Mouse (Mus musculus) ES-Bruce4 (cell line): ENCODE measurements around the gene Ttc39b. TPM values are rescaled to one million over a fixed set of nuclear protein-coding genes. Genes with fewer than 3 reads are reported as not detected.

ENCODE experiments used
- H3K27ac ChIP-seq: 2 replicates; pipeline ENCODE4 v1.5.1; 2012; ENCODE audit warnings: low read length, inconsistent platforms; ENCODE audit not compliant: insufficient read depth
- H3K27me3 ChIP-seq: 2 replicates; pipeline ENCODE4 v1.6.1; 2012; ENCODE audit warnings: mild to moderate bottlenecking, low read length, inconsistent platforms; ENCODE audit not compliant: control insufficient read depth, poor library complexity, insufficient read depth, severe bottlenecking
- H3K36me3 ChIP-seq: 2 replicates; pipeline ENCODE4 v1.6.1; 2012; ENCODE audit warnings: inconsistent platforms, mild to moderate bottlenecking, low read length, moderate library complexity; ENCODE audit not compliant: control insufficient read depth, poor library complexity, insufficient read depth, severe bottlenecking
- H3K4me1 ChIP-seq: one replicate; pipeline ENCODE4 v1.8.1; 2011; ENCODE audit warnings: low read length; ENCODE audit not compliant: control insufficient read depth, insufficient read depth
- H3K4me3 ChIP-seq: 2 replicates; pipeline ENCODE4 v1.5.1; 2011; ENCODE audit warnings: low read depth, mild to moderate bottlenecking, low read length
- H3K9ac ChIP-seq: 2 replicates; pipeline ENCODE4 v1.6.1; 2012; ENCODE audit warnings: low read depth, mild to moderate bottlenecking, inconsistent platforms; ENCODE audit not compliant: poor library complexity, severe bottlenecking
- H3K9me3 ChIP-seq: replicated peaks from 2 replicates; pipeline ENCODE4 v1.6.1; 2012; ENCODE audit warnings: mild to moderate bottlenecking, low read length, inconsistent platforms; ENCODE audit not compliant: control insufficient read depth, poor library complexity, insufficient read depth, severe bottlenecking
- CTCF ChIP-seq: IDR thresholded peaks from one replicate; pipeline ENCODE4 v1.8.1; 2011; ENCODE audit warnings: low read depth, low read length
- EP300 ChIP-seq: IDR thresholded peaks from 2 replicates; pipeline ENCODE4 v1.6.1; 2011; ENCODE audit warnings: low read depth, low read length; ENCODE audit not compliant: insufficient read depth
- POLR2A ChIP-seq: IDR thresholded peaks from one replicate; pipeline ENCODE4 v1.8.1; 2011; ENCODE audit warnings: low read length; ENCODE audit not compliant: insufficient read depth
- polyA plus RNA-seq: library from polyadenylated mRNA; stranded (reverse); fragments of >200 nt; gene quantifications from 2 replicates; pipeline ENCODE4 v1.2.4, GENCODE M21; 2011; ENCODE audit warnings: low read depth; ENCODE audit not compliant: missing spikeins, insufficient read depth, insufficient read length

Gene Ttc39b
- polyA plus RNA-seq, 1 experiment = 48.9 TPM

DNA sequence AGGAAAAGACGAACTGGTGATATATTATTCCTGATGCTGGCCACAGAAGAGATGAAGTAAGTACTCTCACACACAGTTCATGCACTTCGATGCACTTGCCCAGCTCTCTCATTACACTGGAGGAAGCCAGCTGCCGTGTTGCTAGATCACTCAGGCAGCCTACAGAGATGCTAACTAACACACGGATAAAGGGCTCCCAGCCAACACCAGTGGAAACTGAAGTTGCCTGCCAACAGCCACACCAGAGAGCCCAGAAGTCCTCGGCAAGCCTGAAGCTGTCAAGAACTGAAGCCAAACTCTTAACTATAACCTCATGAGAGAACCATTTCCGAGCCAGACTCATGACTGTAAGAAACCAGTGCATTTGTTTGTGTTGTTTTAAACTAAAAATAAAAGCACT lies 26.7 kb upstream of the Ttc39b start:
- H3K4me3 ChIP-seq = no peak overlapping the region
- no peak overlapping the region for H3K9ac ChIP-seq
- H3K36me3 ChIP-seq = no peaks in the 10 kb centered on the region
- no peak overlapping the region for H3K27ac ChIP-seq
- TF ChIP-seq EP300 = no peak
- H3K4me1 ChIP-seq = no peaks in the 10 kb centered on the region
- H3K9me3 ChIP-seq = no peaks in the 10 kb centered on the region
- H3K27me3 ChIP-seq = no peaks in the 10 kb centered on the region

DNA sequence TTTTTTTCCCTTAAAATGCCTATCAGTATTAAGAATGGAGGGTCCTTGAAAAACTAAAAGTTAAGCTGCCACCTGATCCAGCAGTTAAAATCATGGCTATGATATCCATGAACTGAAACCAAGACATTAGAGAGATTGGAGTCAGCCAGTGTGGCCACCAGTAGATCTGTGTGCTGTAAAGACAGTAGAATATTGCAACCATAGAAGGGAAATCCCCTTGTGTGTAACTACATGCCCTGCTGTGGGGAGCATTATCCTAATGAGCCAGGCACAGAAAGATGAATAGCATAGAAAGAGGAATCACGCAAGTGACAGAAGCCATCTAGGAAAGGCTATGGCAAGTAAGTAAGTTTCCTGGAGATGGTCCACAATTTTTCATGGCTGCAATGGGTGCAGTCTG lies 24.9 kb upstream of the Ttc39b start:
- no peaks in the 10 kb centered on the region for H3K4me1 ChIP-seq
- no peaks in the 10 kb centered on the region for H3K9me3 ChIP-seq
- no peak overlapping the region for H3K9ac ChIP-seq
- TF ChIP-seq CTCF (no peak), POLR2A (no peak), EP300 (no peak)
- H3K4me3 ChIP-seq = no peak overlapping the region
- no peak overlapping the region for H3K27ac ChIP-seq
- H3K36me3 ChIP-seq = no peaks in the 10 kb centered on the region
- no peaks in the 10 kb centered on the region for H3K27me3 ChIP-seq

GRCm38 (mm10) chr4:83343895-83344294 lies 19.8 kb upstream of the Ttc39b start:
- no peaks in the 10 kb centered on the region for H3K9me3 ChIP-seq
- TF ChIP-seq POLR2A (no peak), CTCF (peak; percentile 90), EP300 (no peak)

DNA sequence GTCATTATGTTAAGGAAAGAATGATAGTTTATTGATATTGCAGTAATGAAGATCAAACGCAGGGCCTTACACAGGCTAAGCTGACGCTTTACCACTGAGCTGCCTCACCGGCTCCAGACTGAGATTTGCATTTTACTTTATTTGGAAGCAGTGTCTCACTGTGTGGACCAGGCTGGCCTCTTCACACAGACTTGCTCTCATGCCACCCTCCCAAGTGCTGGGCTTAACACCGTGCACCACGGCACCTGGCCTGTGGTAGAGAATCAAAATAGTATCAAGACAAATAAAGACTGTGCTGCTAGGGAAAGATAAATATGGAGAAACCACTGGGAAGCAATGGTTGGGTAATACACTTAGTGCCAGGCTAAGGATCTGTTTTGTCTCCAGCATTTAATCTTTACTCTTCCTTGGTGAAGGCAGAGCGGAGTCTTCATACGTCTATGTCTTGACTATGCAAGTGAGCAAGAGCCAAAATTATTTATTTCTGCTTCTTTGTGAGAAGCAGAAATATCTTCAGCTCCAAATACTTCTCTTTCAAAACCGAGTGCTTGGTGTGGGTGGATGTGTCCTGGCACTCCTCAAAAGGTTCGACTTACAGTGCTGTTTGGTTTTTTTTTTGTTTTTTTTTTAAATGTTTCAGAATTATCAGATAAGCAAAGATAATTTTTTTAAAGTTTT lies 19.2 kb upstream of the Ttc39b start:
- Histone ChIP-seq H3K27ac (no peak overlapping the region), H3K9ac (no peak overlapping the region), H3K36me3 (no peaks in the 10 kb centered on the region), H3K27me3 (no peaks in the 10 kb centered on the region), H3K4me1 (no peaks in the 10 kb centered on the region), H3K4me3 (no peak overlapping the region), H3K9me3 (no peaks in the 10 kb centered on the region)
- no peak for TF ChIP-seq EP300
- TF ChIP-seq POLR2A = no peak
- TF ChIP-seq CTCF = no peak

More at GRCm38 (mm10) chr4:83343895-83344294, 19.8 kb upstream of the Ttc39b start:
- no peak overlapping the region for H3K4me3 ChIP-seq
- no peaks in the 10 kb centered on the region for H3K36me3 ChIP-seq
- H3K4me1 ChIP-seq = no peaks in the 10 kb centered on the region
- no peaks in the 10 kb centered on the region for H3K27me3 ChIP-seq
- no peak overlapping the region for H3K9ac ChIP-seq
- H3K27ac ChIP-seq = no peak overlapping the region

DNA sequence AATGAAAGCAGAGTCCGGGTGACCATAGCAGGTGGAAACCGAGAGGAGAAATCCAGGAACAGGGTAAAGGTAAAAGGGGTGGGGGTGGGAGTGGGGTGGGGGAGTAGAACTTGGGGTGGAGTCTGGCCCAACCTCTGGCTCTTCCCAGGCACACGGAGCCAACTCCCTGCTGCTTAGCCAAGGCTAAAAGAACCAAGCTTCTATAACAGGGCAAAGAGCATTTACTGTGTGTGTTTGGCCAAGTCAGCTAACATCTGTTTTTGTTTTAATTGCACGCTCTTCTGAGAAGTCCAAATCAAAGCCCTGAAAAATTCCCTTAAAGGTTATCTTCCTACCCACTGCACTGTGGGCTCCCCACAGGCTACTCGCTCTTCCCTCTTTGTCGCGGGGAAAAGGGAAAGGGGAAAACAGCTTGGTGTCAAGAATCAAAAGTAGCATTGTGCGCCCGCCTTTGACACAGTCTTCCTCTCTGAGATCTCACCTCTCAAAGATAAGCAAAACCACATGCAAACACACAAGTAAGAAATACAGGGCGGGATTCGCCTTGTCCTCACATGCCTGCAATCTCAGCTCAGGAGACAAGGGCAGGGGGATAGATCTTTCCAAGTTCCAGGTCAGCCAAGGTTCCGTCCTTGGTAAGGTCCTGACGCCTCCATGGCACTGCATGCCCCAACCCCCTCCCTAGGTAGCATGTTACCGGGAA lies 18.4 kb upstream of the Ttc39b start:
- H3K27ac ChIP-seq = peak overlapping the region; percentile 87
- H3K9ac ChIP-seq = peak overlapping the region; percentile 19
- H3K4me3 ChIP-seq = 0 out of 2 replicates have a peak overlapping the region, but pooled peaks have one; percentile 30
- H3K36me3 ChIP-seq = no peaks in the 10 kb centered on the region
- no peaks in the 10 kb centered on the region for H3K4me1 ChIP-seq
- H3K27me3 ChIP-seq = no peaks in the 10 kb centered on the region
- no peaks in the 10 kb centered on the region for H3K9me3 ChIP-seq
- no peak for TF ChIP-seq EP300
- no peak for TF ChIP-seq CTCF
- no peak for TF ChIP-seq POLR2A

DNA sequence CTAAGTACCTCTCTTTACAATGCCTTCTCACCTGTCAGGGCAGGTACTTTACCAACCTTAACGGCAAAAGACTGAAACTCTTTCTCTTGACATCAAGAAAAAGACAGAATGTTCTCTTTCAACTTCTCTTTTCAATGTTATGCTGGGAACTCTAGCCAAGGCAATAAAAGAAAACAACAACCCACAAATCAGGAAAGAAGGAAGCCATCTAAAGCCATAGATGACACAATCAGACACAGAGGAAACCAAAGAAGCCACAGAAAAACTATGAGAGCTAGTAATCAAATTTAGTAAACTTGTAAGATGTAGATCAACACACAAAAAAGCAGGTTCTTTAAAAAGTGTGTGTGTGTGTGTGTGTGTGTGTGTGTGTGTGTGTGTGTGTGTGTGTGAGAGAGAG lies 15.3 kb upstream of the Ttc39b start:
- H3K4me3 ChIP-seq = no peak overlapping the region
- no peaks in the 10 kb centered on the region for H3K36me3 ChIP-seq
- no peak overlapping the region for H3K27ac ChIP-seq
- no peaks in the 10 kb centered on the region for H3K4me1 ChIP-seq
- H3K27me3 ChIP-seq = no peaks in the 10 kb centered on the region
- H3K9ac ChIP-seq = no peak overlapping the region
- no peaks in the 10 kb centered on the region for H3K9me3 ChIP-seq
- no peak for TF ChIP-seq CTCF
- TF ChIP-seq POLR2A = no peak
- no peak for TF ChIP-seq EP300
